18 mouse cellular contexts compared by ENCODE assay signal in genomic region chr7:142499010-142499721, GRCm38 (mm10). TPM values are rescaled to one million over a fixed set of nuclear protein-coding genes. Genes with fewer than 3 reads are reported as not detected.
DNase-seq lines count a peak whose midpoint lies in the region; ATAC-seq and TF ChIP-seq lines count a peak whose summit lies in the region.
"Had no signal": no experiment of that assay in that cellular context is flagged by ENCODE, and none has a peak within 500 bp of the region (broad histone marks: within the 10 kb centered on the region; RNA-seq: fewer than 3 reads in every experiment).

No protein-coding gene starts in this region.

- DNase-seq in forebrain, embryonic 10.5 days (ENCODE audit: extremely low spot score, low spot score), result no peak
- no peak for DNase-seq in forebrain, embryonic 14.5 days (ENCODE audit: low spot score)
- DNase-seq in intestine, embryonic 14.5 days (ENCODE audit: low spot score), result no peak
- DNase-seq in embryonic facial prominence, embryonic 10.5 days (ENCODE audit: low spot score), result no peak
- DNase-seq in right cerebral cortex, postnatal 14 days, result no peak
- DNase-seq: liver, postnatal 0 days; right cerebral cortex, adult 18-20 months had no signal

- H3K4me1 ChIP-seq in forebrain, embryonic 10.5 days, result no peaks in the 10 kb centered on the region
- no peaks in the 10 kb centered on the region for H3K4me1 ChIP-seq in forebrain, embryonic 14.5 days (ENCODE audit: control insufficient read depth, insufficient read depth, low read length)
- no peaks in the 10 kb centered on the region for H3K4me1 ChIP-seq in intestine, embryonic 14.5 days (replicated peaks; ENCODE audit: control insufficient read depth, insufficient read depth, low read length)
- no peaks in the 10 kb centered on the region for H3K4me1 ChIP-seq in intestine, postnatal 0 days (replicated peaks; ENCODE audit: control insufficient read depth, insufficient read depth, low read length)
- peaks cover 19% of the 10 kb centered on the region for H3K4me1 ChIP-seq in embryonic facial prominence, embryonic 10.5 days
- peaks cover 7% of the 10 kb centered on the region for H3K4me1 ChIP-seq in limb, embryonic 15.5 days
- H3K4me1 ChIP-seq: neural tube, embryonic 15.5 days had no signal

- no peak overlapping the region for H3K4me3 ChIP-seq in forebrain, embryonic 10.5 days
- no peak overlapping the region for H3K4me3 ChIP-seq in forebrain, embryonic 14.5 days (ENCODE audit: low read depth, low read length)
- H3K4me3 ChIP-seq in intestine, embryonic 14.5 days (ENCODE audit: low read depth, low read length), result no peak overlapping the region
- no peak overlapping the region for H3K4me3 ChIP-seq in intestine, postnatal 0 days (ENCODE audit: low read depth, low read length)
- no peak overlapping the region for H3K4me3 ChIP-seq in embryonic facial prominence, embryonic 10.5 days
- no peak overlapping the region for H3K4me3 ChIP-seq in limb, embryonic 15.5 days
- H3K4me3 ChIP-seq: erythroblast, embryonic 14.5 days; layer of hippocampus, adult 2 months; neural tube, embryonic 15.5 days had no signal

- no peak overlapping the region for H3K4me2 ChIP-seq in forebrain, embryonic 14.5 days (ENCODE audit: low read length)
- no peak overlapping the region for H3K4me2 ChIP-seq in intestine, embryonic 14.5 days (ENCODE audit: low read length)
- H3K4me2 ChIP-seq in intestine, postnatal 0 days (replicated peaks; ENCODE audit: low read depth), result no peak overlapping the region
- H3K4me2 ChIP-seq in limb, embryonic 15.5 days, result no peak overlapping the region
- H3K4me2 ChIP-seq: neural tube, embryonic 15.5 days had no signal

- 80% methylated on average over 5 of the region's 5 CpGs for WGBS in forebrain, embryonic 10.5 days
- 77% methylated on average over 5 of the region's 5 CpGs for WGBS in forebrain, embryonic 14.5 days
- 60% methylated on average over 5 of the region's 5 CpGs for WGBS in intestine, embryonic 14.5 days
- 42% methylated on average over 5 of the region's 5 CpGs for WGBS in intestine, postnatal 0 days
- WGBS in embryonic facial prominence, embryonic 10.5 days, result 71% methylated on average over 5 of the region's 5 CpGs
- WGBS in limb, embryonic 15.5 days, result 63% methylated on average over 5 of the region's 5 CpGs

- no peaks in the 10 kb centered on the region for H3K36me3 ChIP-seq in forebrain, embryonic 10.5 days (replicated peaks)
- no peaks in the 10 kb centered on the region for H3K36me3 ChIP-seq in forebrain, embryonic 14.5 days (ENCODE audit: control insufficient read depth, insufficient read depth, low read length)
- peaks cover 8% of the 10 kb centered on the region; the same call in 1 of the 2 replicates for H3K36me3 ChIP-seq in intestine, embryonic 14.5 days (ENCODE audit: control insufficient read depth, insufficient read depth, low read length)
- H3K36me3 ChIP-seq in intestine, postnatal 0 days (ENCODE audit: control insufficient read depth, insufficient read depth), result no peaks in the 10 kb centered on the region
- H3K36me3 ChIP-seq in embryonic facial prominence, embryonic 10.5 days (replicated peaks), result peaks cover 4% of the 10 kb centered on the region; the same call in 1 of the 2 replicates
- no peaks in the 10 kb centered on the region for H3K36me3 ChIP-seq in limb, embryonic 15.5 days
- H3K36me3 ChIP-seq: neural tube, embryonic 15.5 days had no signal

- no peak for ATAC-seq in forebrain, embryonic 14.5 days
- no peak for ATAC-seq in intestine, embryonic 14.5 days (replicated peaks; ENCODE audit: low FRiP score, low TSS enrichment, low read depth)
- ATAC-seq in intestine, postnatal 0 days, result no peak
- ATAC-seq in limb, embryonic 15.5 days (ENCODE audit: insufficient number of reproducible peaks, low FRiP score, low TSS enrichment, low read depth), result no peak
- no peak for ATAC-seq in monocyte, adult 5-6 weeks (replicated peaks; ENCODE audit: insufficient number of reproducible peaks, low FRiP score, low TSS enrichment, poor library complexity, severe bottlenecking)
- ATAC-seq: inflammation-experienced regulatory T-cells, adult 6 months; liver, postnatal 0 days had no signal

- no peaks in the 10 kb centered on the region for H3K27me3 ChIP-seq in forebrain, embryonic 10.5 days (ENCODE audit: poor library complexity, severe bottlenecking)
- no peaks in the 10 kb centered on the region for H3K27me3 ChIP-seq in forebrain, embryonic 14.5 days (replicated peaks; ENCODE audit: control insufficient read depth, insufficient read depth, low read length)
- H3K27me3 ChIP-seq in intestine, embryonic 14.5 days (replicated peaks; ENCODE audit: control insufficient read depth, insufficient read depth, low read length), result no peaks in the 10 kb centered on the region
- H3K27me3 ChIP-seq in intestine, postnatal 0 days (replicated peaks; ENCODE audit: control insufficient read depth, insufficient read depth, low read length), result no peaks in the 10 kb centered on the region
- no peaks in the 10 kb centered on the region for H3K27me3 ChIP-seq in embryonic facial prominence, embryonic 10.5 days (replicated peaks; ENCODE audit: low read depth, poor library complexity, severe bottlenecking)
- H3K27me3 ChIP-seq in limb, embryonic 15.5 days, result no peaks in the 10 kb centered on the region

- H3K27ac ChIP-seq in forebrain, embryonic 10.5 days, result peak overlapping the region; percentile 4; the same call in 1 of the 2 replicates
- H3K27ac ChIP-seq in forebrain, embryonic 14.5 days (ENCODE audit: low read depth, low read length), result no peak overlapping the region
- H3K27ac ChIP-seq in intestine, embryonic 14.5 days (ENCODE audit: low read depth), result 0 out of 2 replicates have a peak overlapping the region, but pooled peaks have one; percentile 33
- H3K27ac ChIP-seq in intestine, postnatal 0 days (ENCODE audit: low read depth, low read length), result no peak overlapping the region
- peak overlapping the region; percentile 71 for H3K27ac ChIP-seq in embryonic facial prominence, embryonic 10.5 days (replicated peaks)
- peak overlapping the region; percentile 50; the same call in 1 of the 2 replicates for H3K27ac ChIP-seq in limb, embryonic 15.5 days
- H3K27ac ChIP-seq: layer of hippocampus, adult 2 months; neural tube, embryonic 15.5 days had no signal

- no peak for TF ChIP-seq CTCF in intestine, postnatal 0 days (IDR thresholded peaks at IDR 0.05; ENCODE audit: low read depth)

- H3K9me3 ChIP-seq in forebrain, embryonic 10.5 days, result no peaks in the 10 kb centered on the region
- H3K9me3 ChIP-seq in forebrain, embryonic 14.5 days (replicated peaks; ENCODE audit: control insufficient read depth, low read length), result no peaks in the 10 kb centered on the region
- no peaks in the 10 kb centered on the region for H3K9me3 ChIP-seq in intestine, embryonic 14.5 days (ENCODE audit: control insufficient read depth, low read length)
- H3K9me3 ChIP-seq in intestine, postnatal 0 days (ENCODE audit: control insufficient read depth), result no peaks in the 10 kb centered on the region
- H3K9me3 ChIP-seq in embryonic facial prominence, embryonic 10.5 days, result no peaks in the 10 kb centered on the region
- H3K9me3 ChIP-seq in limb, embryonic 15.5 days, result no peaks in the 10 kb centered on the region
- H3K9me3 ChIP-seq: neural tube, embryonic 15.5 days had no signal

- H3K9ac ChIP-seq in forebrain, embryonic 14.5 days (ENCODE audit: low read length), result no peak overlapping the region
- no peak overlapping the region for H3K9ac ChIP-seq in intestine, embryonic 14.5 days (ENCODE audit: low read length)
- H3K9ac ChIP-seq in intestine, postnatal 0 days (ENCODE audit: low read depth, low read length), result no peak overlapping the region
- no peak overlapping the region for H3K9ac ChIP-seq in limb, embryonic 15.5 days
- H3K9ac ChIP-seq: liver, postnatal 0 days; neural tube, embryonic 15.5 days had no signal

RNA-seq across cellular contexts. Expression of gene Tnnt3, which starts 0.5 kb away (rescaled TPM):
- 0.33 and 1.1 TPM in 2 replicates for polyA plus RNA-seq in forebrain, embryonic 10.5 days (2016; fragmentation: Nextera tagmentation; extraction: Ambion mirVana)
- 0.42 and 0.53 TPM in 2 replicates for polyA plus RNA-seq in forebrain, embryonic 14.5 days (2014; fragmentation: Nextera tagmentation; extraction: Ambion mirVana)
- polyA plus RNA-seq in intestine, embryonic 14.5 days (2014; fragmentation: Nextera tagmentation; extraction: Ambion mirVana), result 1.5 and 2.4 TPM in 2 replicates
- polyA plus RNA-seq in intestine, postnatal 0 days (2015; fragmentation: Nextera tagmentation; extraction: Ambion mirVana), result 3.0 TPM in 2 replicates
- polyA plus RNA-seq in embryonic facial prominence, embryonic 10.5 days (2016; fragmentation: Nextera tagmentation; extraction: Ambion mirVana), result 1.4 and 1.6 TPM in 2 replicates
- 154 and 517 TPM in 2 replicates for polyA plus RNA-seq in limb, embryonic 15.5 days (2015; fragmentation: Nextera tagmentation; extraction: Ambion mirVana)
- 13.6 to 16.7 TPM (median 15.5 TPM) in 3 replicates for total RNA-seq in monocyte, adult 5-6 weeks (2017)
- total RNA-seq: common myeloid progenitor, adult 5-6 weeks; granulocyte monocyte progenitor cell, adult 5-6 weeks; layer of hippocampus, adult 2 months; left cerebral cortex, postnatal 14 days had no signal
- polyA plus RNA-seq: erythroblast, embryonic 14.5 days had no signal

RNA-seq across cellular contexts. Expression of gene Mrpl23, which starts 33.3 kb away (rescaled TPM):
- 15.8 and 16.1 TPM in 2 replicates for polyA plus RNA-seq in forebrain, embryonic 10.5 days (2016; fragmentation: Nextera tagmentation; extraction: Ambion mirVana)
- 21.7 and 28.7 TPM in 2 replicates for polyA plus RNA-seq in forebrain, embryonic 14.5 days (2014; fragmentation: Nextera tagmentation; extraction: Ambion mirVana)
- 36.1 and 45.8 TPM in 2 replicates for polyA plus RNA-seq in intestine, embryonic 14.5 days (2014; fragmentation: Nextera tagmentation; extraction: Ambion mirVana)
- 26.7 and 33.0 TPM in 2 replicates for polyA plus RNA-seq in intestine, postnatal 0 days (2015; fragmentation: Nextera tagmentation; extraction: Ambion mirVana)
- polyA plus RNA-seq in embryonic facial prominence, embryonic 10.5 days (2016; fragmentation: Nextera tagmentation; extraction: Ambion mirVana), result 18.1 and 22.4 TPM in 2 replicates
- polyA plus RNA-seq in limb, embryonic 15.5 days (2015; fragmentation: Nextera tagmentation; extraction: Ambion mirVana), result 28.8 and 30.5 TPM in 2 replicates
- total RNA-seq in monocyte, adult 5-6 weeks (2017), result 9.7 to 34.1 TPM (median 22.6 TPM) in 3 replicates

RNA-seq across cellular contexts. Expression of gene Lsp1, which starts 38.6 kb away (rescaled TPM):
- polyA plus RNA-seq in forebrain, embryonic 10.5 days (2016; fragmentation: Nextera tagmentation; extraction: Ambion mirVana), result 10.7 and 12.0 TPM in 2 replicates
- 5.8 and 5.9 TPM in 2 replicates for polyA plus RNA-seq in forebrain, embryonic 14.5 days (2014; fragmentation: Nextera tagmentation; extraction: Ambion mirVana)
- polyA plus RNA-seq in intestine, embryonic 14.5 days (2014; fragmentation: Nextera tagmentation; extraction: Ambion mirVana), result 145 and 153 TPM in 2 replicates
- polyA plus RNA-seq in intestine, postnatal 0 days (2015; fragmentation: Nextera tagmentation; extraction: Ambion mirVana), result 55.2 and 61.8 TPM in 2 replicates
- 20.9 and 21.4 TPM in 2 replicates for polyA plus RNA-seq in embryonic facial prominence, embryonic 10.5 days (2016; fragmentation: Nextera tagmentation; extraction: Ambion mirVana)
- 57.3 and 63.3 TPM in 2 replicates for polyA plus RNA-seq in limb, embryonic 15.5 days (2015; fragmentation: Nextera tagmentation; extraction: Ambion mirVana)
- 1,011 to 1,374 TPM (median 1,247 TPM) in 3 replicates for total RNA-seq in monocyte, adult 5-6 weeks (2017)

RNA-seq across cellular contexts. Expression of gene Tnni2, which starts 57.6 kb away (rescaled TPM):
- polyA plus RNA-seq in forebrain, embryonic 10.5 days (2016; fragmentation: Nextera tagmentation; extraction: Ambion mirVana), result 0.46 and 1.4 TPM in 2 replicates
- polyA plus RNA-seq in forebrain, embryonic 14.5 days (2014; fragmentation: Nextera tagmentation; extraction: Ambion mirVana), result 0.67 and 0.82 TPM in 2 replicates
- polyA plus RNA-seq in intestine, embryonic 14.5 days (2014; fragmentation: Nextera tagmentation; extraction: Ambion mirVana), result 1.7 and 3.2 TPM in 2 replicates
- polyA plus RNA-seq in intestine, postnatal 0 days (2015; fragmentation: Nextera tagmentation; extraction: Ambion mirVana), result 1.9 and 2.4 TPM in 2 replicates
- polyA plus RNA-seq in embryonic facial prominence, embryonic 10.5 days (2016; fragmentation: Nextera tagmentation; extraction: Ambion mirVana), result 1.7 and 2.5 TPM in 2 replicates
- 136 and 529 TPM in 2 replicates for polyA plus RNA-seq in limb, embryonic 15.5 days (2015; fragmentation: Nextera tagmentation; extraction: Ambion mirVana)
- total RNA-seq in monocyte, adult 5-6 weeks (2017), result 7.5 to 20.6 TPM (median 11.3 TPM) in 3 replicates
- total RNA-seq: layer of hippocampus, adult 2 months; midbrain, postnatal 0 days had no signal
- polyA plus RNA-seq: erythroblast, embryonic 14.5 days; inflammation-experienced regulatory T-cells, adult 6 months had no signal

Comparison
In these comparisons a context has a peak if more than half of its experiments do, and no peak if none do; other contexts are left out.
1. H3K27ac ChIP-seq: peak in forebrain, embryonic 10.5 days (single experiment), intestine, embryonic 14.5 days (single experiment), embryonic facial prominence, embryonic 10.5 days (single experiment) and limb, embryonic 15.5 days (single experiment); none in forebrain, embryonic 14.5 days (single experiment) and intestine, postnatal 0 days (single experiment).
2. RNA of gene Tnnt3, which starts 0.5 kb away (polyA plus RNA-seq): 154 to 517 TPM in limb, embryonic 15.5 days; 3.0 TPM in intestine, postnatal 0 days, 1.5 to 2.4 TPM in intestine, embryonic 14.5 days, 1.4 to 1.6 TPM in embryonic facial prominence, embryonic 10.5 days, 0.33 to 1.1 TPM in forebrain, embryonic 10.5 days and 0.42 to 0.53 TPM in forebrain, embryonic 14.5 days; every median in the first group is over 10 times any median in the second.